8 mouse cellular contexts compared by ENCODE assay signal in genomic region chr11:61620254-61620670, GRCm38 (mm10). TPM values are rescaled to one million over a fixed set of nuclear protein-coding genes. Genes with fewer than 3 reads are reported as not detected.
DNase-seq lines count a peak whose midpoint lies in the region; ATAC-seq lines count a peak whose summit lies in the region.

No protein-coding gene starts in this region.

- H3K4me2 ChIP-seq in heart, embryonic 14.5 days (ENCODE audit: low read length), result peak overlapping the region; percentile 87
- H3K4me2 ChIP-seq in liver, embryonic 11.5 days, result peak overlapping the region; percentile 63
- peak overlapping the region; percentile 82 for H3K4me2 ChIP-seq in neural tube, embryonic 12.5 days (replicated peaks)
- H3K4me2 ChIP-seq in stomach, embryonic 16.5 days (ENCODE audit: low read depth, low read length), result peak overlapping the region; percentile 60

- WGBS in forebrain, embryonic 10.5 days, result 1% methylated on average over 17 of the region's 17 CpGs
- WGBS in heart, embryonic 14.5 days, result under 1% methylated on average over 17 of the region's 17 CpGs
- 2% methylated on average over 17 of the region's 17 CpGs for WGBS in liver, embryonic 11.5 days
- WGBS in neural tube, embryonic 12.5 days, result under 1% methylated on average over 17 of the region's 17 CpGs
- WGBS in stomach, embryonic 16.5 days, result under 1% methylated on average over 17 of the region's 17 CpGs

- H3K36me3 ChIP-seq in forebrain, embryonic 10.5 days (replicated peaks), result no peaks in the 10 kb centered on the region
- H3K36me3 ChIP-seq in heart, embryonic 14.5 days (ENCODE audit: control insufficient read depth, insufficient read depth, low read length), result no peaks in the 10 kb centered on the region
- H3K36me3 ChIP-seq in liver, embryonic 11.5 days (ENCODE audit: control insufficient read depth, insufficient read depth, low read length), result no peaks in the 10 kb centered on the region
- H3K36me3 ChIP-seq in neural tube, embryonic 12.5 days, result no peaks in the 10 kb centered on the region
- H3K36me3 ChIP-seq in stomach, embryonic 16.5 days (ENCODE audit: control insufficient read depth, insufficient read depth, low read length), result no peaks in the 10 kb centered on the region

- no peaks in the 10 kb centered on the region for H3K9me3 ChIP-seq in forebrain, embryonic 10.5 days
- no peaks in the 10 kb centered on the region for H3K9me3 ChIP-seq in heart, embryonic 14.5 days (ENCODE audit: control insufficient read depth, low read length)
- no peaks in the 10 kb centered on the region for H3K9me3 ChIP-seq in liver, embryonic 11.5 days (ENCODE audit: control insufficient read depth, low read length)
- no peaks in the 10 kb centered on the region for H3K9me3 ChIP-seq in neural tube, embryonic 12.5 days
- H3K9me3 ChIP-seq in stomach, embryonic 16.5 days (replicated peaks; ENCODE audit: control insufficient read depth, low read length), result no peaks in the 10 kb centered on the region

- peak; percentile 78 to 82 for DNase-seq in B cell, adult 2 months
- DNase-seq in brain, adult 2 months (ENCODE audit: low read depth, low spot score), result peak; percentile 95
- DNase-seq in forebrain, embryonic 10.5 days (ENCODE audit: extremely low spot score, low spot score), result peak; percentile 77
- peak; percentile 89 for DNase-seq in kidney, postnatal 14 days
- DNase-seq in liver, embryonic 11.5 days (ENCODE audit: low spot score), result peak; percentile 65

- peak overlapping the region; percentile 69 for H3K9ac ChIP-seq in heart, embryonic 14.5 days (ENCODE audit: low read length)
- H3K9ac ChIP-seq in liver, embryonic 11.5 days (ENCODE audit: low read depth, low read length), result peak overlapping the region; percentile 22; the same call in 1 of the 2 replicates
- H3K9ac ChIP-seq in neural tube, embryonic 12.5 days, result peak overlapping the region; percentile 13
- peak overlapping the region; percentile 63 for H3K9ac ChIP-seq in stomach, embryonic 16.5 days (ENCODE audit: low read length)

- ATAC-seq in heart, embryonic 14.5 days (ENCODE audit: insufficient number of reproducible peaks, insufficient read depth, low FRiP score, low read depth), result peak; percentile 69
- ATAC-seq in liver, embryonic 11.5 days (replicated peaks; ENCODE audit: low FRiP score), result no peak; the same call in 1 of the 2 replicates
- peak; percentile 81 for ATAC-seq in neural tube, embryonic 12.5 days (ENCODE audit: low FRiP score, low read depth)
- ATAC-seq in stomach, embryonic 16.5 days (ENCODE audit: insufficient read depth, low FRiP score), result peak; percentile 73; the same call in 1 of the 2 replicates

- H3K27me3 ChIP-seq in forebrain, embryonic 10.5 days (ENCODE audit: poor library complexity, severe bottlenecking), result peaks cover 35% of the 10 kb centered on the region
- H3K27me3 ChIP-seq in heart, embryonic 14.5 days (ENCODE audit: control insufficient read depth, insufficient read depth, low read length), result no peaks in the 10 kb centered on the region
- H3K27me3 ChIP-seq in liver, embryonic 11.5 days (replicated peaks; ENCODE audit: control insufficient read depth, insufficient read depth, low read length), result peaks cover 50% of the 10 kb centered on the region
- no peaks in the 10 kb centered on the region for H3K27me3 ChIP-seq in neural tube, embryonic 12.5 days (replicated peaks)
- no peaks in the 10 kb centered on the region for H3K27me3 ChIP-seq in stomach, embryonic 16.5 days (ENCODE audit: control insufficient read depth, insufficient read depth, low read length)

- H3K4me1 ChIP-seq in forebrain, embryonic 10.5 days, result peaks cover 40% of the 10 kb centered on the region
- H3K4me1 ChIP-seq in heart, embryonic 14.5 days (ENCODE audit: control insufficient read depth in 2 of 2, insufficient read depth in 2 of 2, low read length in 2 of 2), result peaks cover 16 to 26% of the 10 kb centered on the region in 2 experiments
- peaks cover 2% of the 10 kb centered on the region; the same call in 1 of the 2 replicates for H3K4me1 ChIP-seq in liver, embryonic 11.5 days (replicated peaks; ENCODE audit: control insufficient read depth, insufficient read depth, low read length)
- H3K4me1 ChIP-seq in neural tube, embryonic 12.5 days, result peaks cover 11% of the 10 kb centered on the region
- peaks cover 9% of the 10 kb centered on the region; the same call in 1 of the 2 replicates for H3K4me1 ChIP-seq in stomach, embryonic 16.5 days (ENCODE audit: control insufficient read depth, insufficient read depth, low read length)

- H3K4me3 ChIP-seq in forebrain, embryonic 10.5 days, result peak overlapping the region; percentile 58
- peak overlapping the region; percentile 47 to 51 for H3K4me3 ChIP-seq in heart, embryonic 14.5 days (ENCODE audit: control insufficient read depth in 1 of 2, insufficient read depth in 1 of 2, low read depth in 1 of 2, low read length in 2 of 2)
- H3K4me3 ChIP-seq in liver, embryonic 11.5 days (ENCODE audit: low read depth, low read length), result peak overlapping the region; percentile 39; the same call in 1 of the 2 replicates
- H3K4me3 ChIP-seq in neural tube, embryonic 12.5 days, result peak overlapping the region; percentile 33
- peak overlapping the region; percentile 46 for H3K4me3 ChIP-seq in stomach, embryonic 16.5 days (replicated peaks; ENCODE audit: low read length)

- peak overlapping the region; percentile 84 for H3K27ac ChIP-seq in forebrain, embryonic 10.5 days
- peak overlapping the region; percentile 55 to 67 for H3K27ac ChIP-seq in heart, embryonic 14.5 days (replicated peaks in 1 of 2; ENCODE audit: control insufficient read depth in 1 of 2, insufficient read depth in 1 of 2, low read depth in 2 of 2, low read length in 2 of 2)
- H3K27ac ChIP-seq in liver, embryonic 11.5 days (ENCODE audit: low read depth, low read length), result no peak overlapping the region
- no peak overlapping the region for H3K27ac ChIP-seq in neural tube, embryonic 12.5 days
- H3K27ac ChIP-seq in stomach, embryonic 16.5 days (ENCODE audit: low read length), result peak overlapping the region; percentile 73

RNA-seq across cellular contexts. Expression of gene Grap, which starts 32.8 kb away (rescaled TPM):
- 9.0 and 9.8 TPM in 2 replicates for polyA plus RNA-seq in forebrain, embryonic 10.5 days (2016; fragmentation: Nextera tagmentation; extraction: Ambion mirVana)
- polyA plus RNA-seq in heart, embryonic 14.5 days (2014; fragmentation: Nextera tagmentation; extraction: Ambion mirVana), result 7.4 and 10.3 TPM in 2 replicates
- polyA plus RNA-seq in liver, embryonic 11.5 days (2014; fragmentation: Nextera tagmentation; extraction: Ambion mirVana), result 9.5 and 9.9 TPM in 2 replicates
- polyA plus RNA-seq in neural tube, embryonic 12.5 days (2016; fragmentation: Nextera tagmentation; extraction: Ambion mirVana), result 9.2 and 10.1 TPM in 2 replicates
- 8.6 and 9.2 TPM in 2 replicates for polyA plus RNA-seq in stomach, embryonic 16.5 days (2015; fragmentation: Nextera tagmentation; extraction: Ambion mirVana)

RNA-seq across cellular contexts. Expression of gene Epn2, which starts 40.8 kb away (rescaled TPM):
- 22.5 and 23.4 TPM in 2 replicates for polyA plus RNA-seq in forebrain, embryonic 10.5 days (2016; fragmentation: Nextera tagmentation; extraction: Ambion mirVana)
- 23.9 and 24.9 TPM in 2 replicates for polyA plus RNA-seq in heart, embryonic 14.5 days (2014; fragmentation: Nextera tagmentation; extraction: Ambion mirVana)
- polyA plus RNA-seq in liver, embryonic 11.5 days (2014; fragmentation: Nextera tagmentation; extraction: Ambion mirVana), result 9.2 and 9.3 TPM in 2 replicates
- 40.6 and 43.8 TPM in 2 replicates for polyA plus RNA-seq in neural tube, embryonic 12.5 days (2016; fragmentation: Nextera tagmentation; extraction: Ambion mirVana)
- polyA plus RNA-seq in stomach, embryonic 16.5 days (2015; fragmentation: Nextera tagmentation; extraction: Ambion mirVana), result 20.7 and 20.9 TPM in 2 replicates

Comparison
In these comparisons a context has a peak if more than half of its experiments do, and no peak if none do; other contexts are left out.
1. H3K27ac ChIP-seq: peak in forebrain, embryonic 10.5 days (single experiment), heart, embryonic 14.5 days (2 of 2) and stomach, embryonic 16.5 days (single experiment); none in liver, embryonic 11.5 days (single experiment) and neural tube, embryonic 12.5 days (single experiment).
2. H3K9ac ChIP-seq: peak in every context shown above with its lines; median percentile 69 in heart, embryonic 14.5 days; 63 in stomach, embryonic 16.5 days; 22 in liver, embryonic 11.5 days; 13 in neural tube, embryonic 12.5 days.
3. Peak in every context shown above with its lines, with median percentiles within 50 percentile points of each other: DNase-seq, H3K4me3 ChIP-seq and H3K4me2 ChIP-seq.